9 mouse cellular contexts compared by ENCODE assay signal in genomic region chr9:102717886-102718643, GRCm38 (mm10). TPM values are rescaled to one million over a fixed set of nuclear protein-coding genes. Genes with fewer than 3 reads are reported as not detected.
DNase-seq lines count a peak whose midpoint lies in the region; ATAC-seq lines count a peak whose summit lies in the region.
"Had no signal": no experiment of that assay in that cellular context is flagged by ENCODE, and none has a peak within 500 bp of the region (broad histone marks: within the 10 kb centered on the region; RNA-seq: fewer than 3 reads in every experiment).

No protein-coding gene starts in this region.

- H3K9me3 ChIP-seq in forebrain, embryonic 15.5 days, result no peaks in the 10 kb centered on the region
- H3K9me3 ChIP-seq in liver, embryonic 16.5 days (replicated peaks; ENCODE audit: control insufficient read depth, low read length), result no peaks in the 10 kb centered on the region
- no peaks in the 10 kb centered on the region for H3K9me3 ChIP-seq in neural tube, embryonic 15.5 days (replicated peaks)

- WGBS in forebrain, embryonic 15.5 days, result under 1% methylated on average over 52 of the region's 52 CpGs
- WGBS in liver, embryonic 16.5 days (ENCODE audit: insufficient replicate concordance), result under 1% methylated on average over 52 of the region's 52 CpGs
- under 1% methylated on average over 52 of the region's 52 CpGs for WGBS in neural tube, embryonic 15.5 days

- peak overlapping the region; percentile 86 for H3K4me3 ChIP-seq in brown adipose tissue, adult 24 weeks (ENCODE audit: insufficient read depth, low read depth, low read length)
- H3K4me3 ChIP-seq in forebrain, embryonic 15.5 days, result peak overlapping the region; percentile 92
- peak overlapping the region; percentile 65 for H3K4me3 ChIP-seq in liver, embryonic 16.5 days (ENCODE audit: low read depth, low read length)
- H3K4me3 ChIP-seq in neural tube, embryonic 15.5 days (replicated peaks), result peak overlapping the region; percentile 87

- H3K4me2 ChIP-seq in forebrain, embryonic 15.5 days (replicated peaks), result peak overlapping the region; percentile 63
- H3K4me2 ChIP-seq in liver, embryonic 16.5 days (ENCODE audit: low read depth, low read length), result peak overlapping the region; percentile 65
- H3K4me2 ChIP-seq in neural tube, embryonic 15.5 days, result peak overlapping the region; percentile 69

- intact Hi-C loops in heart, postnatal 14 days (cut with DNase I), result loop anchor here (1.0 to 5.0 kb wide), 2 partner anchors 61 to 149 kb away; no protein-coding TSS in a partner anchor

- peaks cover 22% of the 10 kb centered on the region for H3K4me1 ChIP-seq in brown adipose tissue, adult 24 weeks (ENCODE audit: control insufficient read depth, insufficient read depth, insufficient read length, low read length)
- peaks cover 59% of the 10 kb centered on the region for H3K4me1 ChIP-seq in forebrain, embryonic 15.5 days
- peaks cover 13% of the 10 kb centered on the region for H3K4me1 ChIP-seq in liver, embryonic 16.5 days (ENCODE audit: control insufficient read depth, low read depth, low read length)
- H3K4me1 ChIP-seq in neural tube, embryonic 15.5 days, result peaks cover 47% of the 10 kb centered on the region

- no peaks in the 10 kb centered on the region for H3K27me3 ChIP-seq in forebrain, embryonic 15.5 days
- peaks cover 36% of the 10 kb centered on the region for H3K27me3 ChIP-seq in liver, embryonic 16.5 days (ENCODE audit: control insufficient read depth, insufficient read depth, low read depth, low read length)
- H3K27me3 ChIP-seq in neural tube, embryonic 15.5 days (replicated peaks), result no peaks in the 10 kb centered on the region

- DNase-seq in B cell, adult 2 months, result peak; percentile 1 to 3
- DNase-seq in heart, postnatal 14 days, result peak; percentile 83 to 89
- DNase-seq in layer of hippocampus, adult 11-12 months (ENCODE audit: low spot score), result peak; percentile 76
- DNase-seq in urinary bladder, postnatal 25 days (ENCODE audit: low spot score), result peak; percentile 76

- ATAC-seq in forebrain, embryonic 15.5 days (replicated peaks), result peak; percentile 64
- ATAC-seq in liver, embryonic 16.5 days (ENCODE audit: low read depth), result peak; percentile 25
- ATAC-seq in neural tube, embryonic 15.5 days (ENCODE audit: low FRiP score), result peak; percentile 70

- peak overlapping the region; percentile 98 for H3K27ac ChIP-seq in brown adipose tissue, adult 24 weeks (replicated peaks; ENCODE audit: low read depth, low read length)
- H3K27ac ChIP-seq in forebrain, embryonic 15.5 days (replicated peaks), result peak overlapping the region; percentile 97
- peak overlapping the region; percentile 81 for H3K27ac ChIP-seq in liver, embryonic 16.5 days (ENCODE audit: low read length)
- peak overlapping the region; percentile 97 for H3K27ac ChIP-seq in neural tube, embryonic 15.5 days (replicated peaks)

- H3K36me3 ChIP-seq in forebrain, embryonic 15.5 days, result peaks cover 11% of the 10 kb centered on the region
- no peaks in the 10 kb centered on the region for H3K36me3 ChIP-seq in liver, embryonic 16.5 days (ENCODE audit: control insufficient read depth, insufficient read depth)
- H3K36me3 ChIP-seq in neural tube, embryonic 15.5 days, result peaks cover 12% of the 10 kb centered on the region

- H3K9ac ChIP-seq in forebrain, embryonic 15.5 days (replicated peaks), result peak overlapping the region; percentile 97
- peak overlapping the region; percentile 70 for H3K9ac ChIP-seq in liver, embryonic 16.5 days (ENCODE audit: low read depth, low read length)
- peak overlapping the region; percentile 90 for H3K9ac ChIP-seq in neural tube, embryonic 15.5 days (replicated peaks)

RNA-seq across cellular contexts. Expression of gene Amotl2, which starts 1.6 kb away (rescaled TPM):
- 33.0 and 42.2 TPM in 2 replicates for polyA plus RNA-seq in brown adipose tissue, adult 24 weeks (2012; ENCODE audit: insufficient read depth, insufficient read length, missing spikeins)
- 65.9 and 69.9 TPM in 2 replicates for polyA plus RNA-seq in forebrain, embryonic 15.5 days (2015; fragmentation: Nextera tagmentation; extraction: Ambion mirVana)
- total RNA-seq in heart, postnatal 14 days (2021), result 10 to 100 TPM; 61.6 to 64.6 TPM
- polyA plus RNA-seq in liver, embryonic 16.5 days (2015; fragmentation: Nextera tagmentation; extraction: Ambion mirVana), result 5.0 and 5.4 TPM in 2 replicates
- polyA plus RNA-seq in neural tube, embryonic 15.5 days (2015; fragmentation: Nextera tagmentation; extraction: Ambion mirVana), result 41.5 and 57.0 TPM in 2 replicates
- total RNA-seq: MEL had no signal

Comparison
In these comparisons a context has a peak if more than half of its experiments do, and no peak if none do; other contexts are left out.
1. Peak in every context shown above with its lines: DNase-seq, ATAC-seq, H3K4me3 ChIP-seq and H3K27ac ChIP-seq.
2. DNase-seq: peak in every context shown above with its lines; median percentile 86 in heart, postnatal 14 days; 76 in layer of hippocampus, adult 11-12 months; 76 in urinary bladder, postnatal 25 days; 2 in B cell, adult 2 months.